Mouse (Mus musculus) stomach, embryonic 16.5 days (tissue): ENCODE data around the gene Tbx21. TPM values are rescaled to one million over a fixed set of nuclear protein-coding genes. Genes with fewer than 3 reads are reported as not detected.

Experiments used
- ATAC-seq: fragments of 200-750 bp; cut with Nextera tagmentation; 2 replicates; pipeline ENCODE4 v1.8.0; 2017; ENCODE audit warnings: moderate number of reproducible peaks, moderate TSS enrichment; ENCODE audit not compliant: insufficient read depth, low FRiP score
- H3K27ac ChIP-seq: fragments of 300-500 bp; sonication (generic); 2 replicates; pipeline ENCODE4 v1.5.1; 2014; ENCODE audit warnings: low read length
- H3K27me3 ChIP-seq: fragments of 300-500 bp; sonication (generic); 2 replicates; pipeline ENCODE4 v1.6.1; 2014; ENCODE audit warnings: low read length, control low read depth, mixed read lengths; ENCODE audit not compliant: control insufficient read depth, insufficient read depth
- H3K36me3 ChIP-seq: fragments of 300-500 bp; sonication (generic); 2 replicates; pipeline ENCODE4 v1.6.1; 2014; ENCODE audit warnings: low read length; ENCODE audit not compliant: control insufficient read depth, insufficient read depth
- H3K4me1 ChIP-seq: fragments of 300-500 bp; sonication (generic); 2 replicates; pipeline ENCODE4 v1.6.1; 2014; ENCODE audit warnings: low read length, control low read depth, mixed read lengths; ENCODE audit not compliant: control insufficient read depth, insufficient read depth
- H3K4me2 ChIP-seq: fragments of 300-500 bp; sonication (generic); 2 replicates; pipeline ENCODE4 v1.6.1; 2014; ENCODE audit warnings: low read depth, low read length, mixed read lengths
- H3K4me3 ChIP-seq: fragments of 300-500 bp; sonication (generic); replicated peaks from 2 replicates; pipeline ENCODE4 v1.5.1; 2014; ENCODE audit warnings: mild to moderate bottlenecking, low read length
- H3K9ac ChIP-seq: fragments of 300-500 bp; sonication (generic); 2 replicates; pipeline ENCODE4 v1.6.1; 2014; ENCODE audit warnings: low read length
- H3K9me3 ChIP-seq: fragments of 300-500 bp; sonication (generic); replicated peaks from 2 replicates; pipeline ENCODE4 v1.6.1; 2016; ENCODE audit warnings: low read length, control low read depth; ENCODE audit not compliant: control insufficient read depth
- WGBS: fragments of 180-500 bp; shearing (Covaris S2); extraction: QIAGEN DNeasy Blood & Tissue Kit; methylation state at CpG from one replicate; pipeline ENCODE4 v1.1.7; 2014; 5-methylcytosine and 5-hydroxymethylcytosine counted together
- polyA plus RNA-seq: library from polyadenylated mRNA; unstranded; fragments of >200 nt; fragmentation: Nextera tagmentation; extraction: Ambion mirVana; gene quantifications from 2 replicates; pipeline ENCODE4 v1.2.1, GENCODE M21; 2015

Gene Tbx21
- 0.09 and 0.13 TPM in 2 replicates for polyA plus RNA-seq

DNA sequence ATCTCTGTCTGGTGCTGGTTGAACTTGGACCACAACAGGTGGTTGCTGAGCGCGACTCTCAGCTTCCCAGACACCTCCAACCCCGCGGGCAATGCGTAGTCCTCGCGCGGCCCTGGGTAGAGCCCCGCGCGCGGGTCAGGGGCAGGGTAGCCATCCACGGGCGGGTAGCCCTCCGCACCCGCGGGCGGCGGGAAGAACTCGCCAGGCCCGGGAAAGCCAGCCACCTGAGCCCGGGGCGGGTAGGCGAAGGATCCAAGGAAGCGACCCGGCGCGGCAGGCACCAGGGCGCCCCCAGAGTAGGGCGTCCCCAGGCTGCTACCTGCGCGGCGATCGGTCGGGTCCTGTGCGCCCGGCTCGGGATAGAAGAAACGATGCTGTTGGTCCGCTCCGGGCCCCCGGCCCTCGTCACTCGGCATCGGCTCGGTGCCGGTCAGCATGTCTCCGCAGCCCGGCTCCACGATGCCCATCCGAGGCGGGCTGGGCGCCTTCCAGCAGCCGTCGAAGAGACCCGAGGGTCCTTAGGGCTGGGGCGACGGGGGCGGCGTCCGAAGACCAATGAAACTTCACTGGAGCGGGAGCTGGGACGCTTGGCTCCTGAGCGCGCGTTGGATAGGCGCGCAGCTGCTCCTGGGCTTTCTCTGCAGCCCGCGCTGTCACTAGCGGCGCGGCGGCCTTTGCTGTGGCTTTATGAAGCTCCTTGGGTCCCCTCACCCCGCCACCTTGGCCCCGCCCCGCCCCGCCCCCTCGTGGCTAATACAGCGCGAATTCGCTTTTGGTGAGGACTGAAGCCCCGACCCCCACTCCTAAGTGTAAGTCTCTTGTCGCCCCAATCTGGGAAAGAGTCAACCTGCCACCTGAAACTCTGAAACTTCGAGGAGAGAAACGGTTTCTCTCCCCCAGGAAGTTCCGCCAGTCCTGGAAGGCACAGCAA, at the start of gene Tbx21:
Gene Tbx21, minus strand, starts transcription at position 661 of the 931 bp plus-strand sequence.
- under 1% methylated on average over 87 of the region's 87 CpGs for WGBS
- ATAC-seq = no peak
- Histone ChIP-seq H3K36me3 (no peaks in the 10 kb centered on the region), H3K4me1 (peaks cover 18% of the 10 kb centered on the region), H3K27ac (no peak within 1 kb of the TSS), H3K4me3 (peak within 1 kb of the TSS; percentile 41), H3K9me3 (no peaks in the 10 kb centered on the region), H3K27me3 (peaks cover 63% of the 10 kb centered on the region), H3K4me2 (peak within 1 kb of the TSS; percentile 60), H3K9ac (peak within 1 kb of the TSS; percentile 32; the same call in 1 of the 2 replicates)

DNA sequence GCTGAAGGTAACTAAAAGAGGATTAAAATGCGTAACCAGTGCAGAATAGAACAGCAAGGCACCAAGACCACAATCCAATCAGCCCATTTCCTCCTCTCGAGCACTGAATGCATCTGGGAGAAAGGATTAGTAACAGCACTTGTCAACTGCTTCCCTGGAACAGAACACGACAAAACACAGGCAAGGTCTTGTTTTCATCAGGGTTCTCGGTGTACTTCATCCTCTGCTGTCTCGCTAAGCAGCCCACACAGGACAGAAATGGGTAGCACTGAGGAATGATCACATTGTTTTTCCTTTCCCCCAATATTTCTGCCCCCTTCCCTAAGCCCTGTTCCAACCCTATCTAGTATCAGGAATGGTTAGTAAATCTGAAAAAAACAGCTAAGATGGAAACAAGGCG, 45.2 kb upstream of the Tbx21 start:
- Histone ChIP-seq H3K9me3 (no peaks in the 10 kb centered on the region), H3K9ac (no peak overlapping the region), H3K36me3 (peaks cover 33% of the 10 kb centered on the region), H3K4me3 (no peak overlapping the region), H3K27me3 (no peaks in the 10 kb centered on the region), H3K4me2 (no peak overlapping the region), H3K4me1 (no peaks in the 10 kb centered on the region), H3K27ac (no peak overlapping the region)
- WGBS = 68% methylated on average over 6 of the region's 6 CpGs
- no peak for ATAC-seq

DNA sequence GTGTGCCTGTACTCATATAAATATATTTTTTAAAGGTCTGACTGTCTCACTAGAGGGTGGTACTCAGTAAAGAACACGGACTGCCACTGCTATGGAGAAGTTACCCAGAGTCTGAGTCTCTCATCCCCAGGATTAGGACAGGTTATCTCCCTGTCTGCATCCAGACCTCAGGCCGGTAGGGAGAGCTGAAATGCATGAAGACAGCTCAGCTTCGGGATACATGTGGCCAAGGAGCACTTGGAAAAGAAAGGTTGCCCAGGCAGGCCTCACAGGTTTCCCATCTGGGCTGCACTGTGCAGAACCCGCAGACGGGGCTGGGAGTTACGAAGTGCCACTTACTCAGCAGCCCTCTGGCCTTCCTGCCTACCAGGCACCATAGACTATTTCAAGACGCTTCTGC, 41.9 kb upstream of the Tbx21 start:
- 0 out of 2 replicates have a peak, but pooled peaks cover 11% of the 10 kb centered on the region for H3K36me3 ChIP-seq
- no peak overlapping the region for H3K4me3 ChIP-seq
- H3K9me3 ChIP-seq = no peaks in the 10 kb centered on the region
- no peaks in the 10 kb centered on the region for H3K27me3 ChIP-seq
- WGBS = 78% methylated on average over 7 of the region's 7 CpGs
- ATAC-seq = no peak
- no peak overlapping the region for H3K4me2 ChIP-seq
- H3K27ac ChIP-seq = no peak overlapping the region; the same call in 1 of the 2 replicates
- H3K4me1 ChIP-seq = peaks cover 7% of the 10 kb centered on the region
- no peak overlapping the region for H3K9ac ChIP-seq

DNA sequence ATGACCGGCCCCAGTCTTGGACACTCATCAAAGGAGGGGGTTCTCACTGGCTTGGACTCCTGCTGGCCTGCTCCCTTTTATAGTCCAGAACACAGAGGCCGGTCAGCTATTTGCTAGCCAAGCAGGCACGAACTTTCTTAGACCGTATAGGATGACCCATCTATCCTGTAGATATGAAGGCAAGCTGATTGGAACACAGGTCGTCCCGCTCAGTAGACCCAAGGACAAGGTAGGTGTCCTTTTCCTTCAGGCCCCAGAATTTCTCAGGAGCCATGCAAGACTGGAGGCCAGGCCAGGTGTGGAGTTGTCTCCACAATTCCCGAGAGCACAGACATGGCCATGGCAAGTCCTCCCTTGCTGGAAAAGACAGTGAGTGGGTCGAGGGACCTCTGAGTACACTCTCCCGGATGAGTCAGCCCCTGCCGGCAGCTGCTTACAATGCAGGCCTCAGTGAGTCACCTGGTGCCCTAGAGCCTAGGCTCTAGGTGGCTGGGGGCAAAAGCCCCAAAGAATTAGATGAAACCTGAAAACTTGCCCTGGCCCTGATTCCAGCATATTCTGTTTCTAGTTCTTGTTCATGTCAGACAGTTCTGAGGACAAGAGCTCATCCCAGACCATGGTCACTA, 37.6 kb upstream of the Tbx21 start:
- Histone ChIP-seq H3K4me3 (no peak overlapping the region), H3K9ac (no peak overlapping the region; the same call in 1 of the 2 replicates), H3K9me3 (no peaks in the 10 kb centered on the region), H3K4me2 (no peak overlapping the region), H3K27me3 (no peaks in the 10 kb centered on the region), H3K36me3 (0 out of 2 replicates have a peak, but pooled peaks cover 7% of the 10 kb centered on the region), H3K4me1 (peaks cover 21% of the 10 kb centered on the region), H3K27ac (no peak overlapping the region)
- 33% methylated on average over 10 of the region's 10 CpGs for WGBS
- no peak for ATAC-seq

DNA sequence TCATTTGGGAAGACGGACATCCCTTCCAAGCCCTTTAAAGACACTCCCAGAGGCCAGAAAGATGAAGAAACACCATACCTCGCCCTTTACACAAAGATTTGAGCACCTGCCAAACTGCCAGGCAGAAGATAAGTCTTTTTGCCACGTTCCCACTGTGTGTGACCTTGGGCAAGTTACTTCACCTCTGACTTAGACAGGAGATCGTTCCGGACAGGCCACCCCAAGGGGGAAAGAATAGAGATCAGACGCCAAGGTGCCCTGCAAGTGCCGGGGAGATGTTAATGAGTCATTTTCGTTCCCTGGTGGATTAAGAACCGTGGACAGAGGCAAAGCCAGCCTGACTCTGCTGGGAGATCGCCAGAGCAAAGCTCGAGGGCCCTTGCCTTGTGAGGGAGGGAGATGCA, 36.9 kb upstream of the Tbx21 start:
- H3K27me3 ChIP-seq = no peaks in the 10 kb centered on the region
- 0 out of 2 replicates have a peak, but pooled peaks cover 4% of the 10 kb centered on the region for H3K36me3 ChIP-seq
- H3K9me3 ChIP-seq = no peaks in the 10 kb centered on the region
- WGBS = 1% methylated on average over 11 of the region's 11 CpGs
- H3K27ac ChIP-seq = 0 out of 2 replicates have a peak overlapping the region, but pooled peaks have one; percentile 1
- peaks cover 21% of the 10 kb centered on the region for H3K4me1 ChIP-seq
- peak overlapping the region; percentile 90 for H3K4me2 ChIP-seq
- no peak overlapping the region; the same call in 1 of the 2 replicates for H3K9ac ChIP-seq
- peak overlapping the region; percentile 74 for H3K4me3 ChIP-seq
- no peak for ATAC-seq

DNA sequence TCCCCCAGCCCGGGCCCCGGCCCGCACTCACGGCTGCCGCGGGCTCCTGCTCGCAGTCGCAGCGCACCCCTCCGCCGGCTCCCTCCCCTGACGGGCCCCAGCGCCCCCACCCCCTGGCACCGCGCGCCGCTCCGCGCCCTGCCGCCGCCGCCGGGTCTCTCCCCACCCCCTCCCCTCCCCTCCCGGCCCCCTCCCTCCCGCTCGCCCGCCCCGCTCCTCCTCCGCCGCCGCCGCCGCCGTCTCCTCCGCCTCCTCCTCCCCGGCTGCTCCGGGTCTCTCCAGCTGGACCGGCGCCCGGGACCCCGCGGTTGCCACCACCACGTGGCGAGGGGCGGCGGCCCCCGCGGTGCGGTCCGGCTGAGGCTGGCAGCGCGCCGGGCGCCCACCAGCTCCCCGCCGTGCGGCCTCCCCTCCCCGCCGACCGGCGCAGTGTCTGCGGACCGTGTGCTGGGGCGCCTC, 36.2 kb upstream of the Tbx21 start, which contains the start of gene Tbkbp1:
Gene Tbkbp1, minus strand, starts transcription at position 153 of the 459 bp plus-strand sequence.
- ATAC-seq = no peak
- no peaks in the 10 kb centered on the region for H3K9me3 ChIP-seq
- peak within 1 kb of the TSS; percentile 81 for H3K27ac ChIP-seq
- H3K27me3 ChIP-seq = no peaks in the 10 kb centered on the region
- H3K36me3 ChIP-seq = 0 out of 2 replicates have a peak, but pooled peaks cover 4% of the 10 kb centered on the region
- peaks cover 24% of the 10 kb centered on the region for H3K4me1 ChIP-seq
- H3K4me2 ChIP-seq = peak within 1 kb of the TSS; percentile 90
- WGBS = under 1% methylated on average over 22 of the region's 64 CpGs
- peak within 1 kb of the TSS; percentile 83 for H3K9ac ChIP-seq
- peak within 1 kb of the TSS; percentile 74 for H3K4me3 ChIP-seq

DNA sequence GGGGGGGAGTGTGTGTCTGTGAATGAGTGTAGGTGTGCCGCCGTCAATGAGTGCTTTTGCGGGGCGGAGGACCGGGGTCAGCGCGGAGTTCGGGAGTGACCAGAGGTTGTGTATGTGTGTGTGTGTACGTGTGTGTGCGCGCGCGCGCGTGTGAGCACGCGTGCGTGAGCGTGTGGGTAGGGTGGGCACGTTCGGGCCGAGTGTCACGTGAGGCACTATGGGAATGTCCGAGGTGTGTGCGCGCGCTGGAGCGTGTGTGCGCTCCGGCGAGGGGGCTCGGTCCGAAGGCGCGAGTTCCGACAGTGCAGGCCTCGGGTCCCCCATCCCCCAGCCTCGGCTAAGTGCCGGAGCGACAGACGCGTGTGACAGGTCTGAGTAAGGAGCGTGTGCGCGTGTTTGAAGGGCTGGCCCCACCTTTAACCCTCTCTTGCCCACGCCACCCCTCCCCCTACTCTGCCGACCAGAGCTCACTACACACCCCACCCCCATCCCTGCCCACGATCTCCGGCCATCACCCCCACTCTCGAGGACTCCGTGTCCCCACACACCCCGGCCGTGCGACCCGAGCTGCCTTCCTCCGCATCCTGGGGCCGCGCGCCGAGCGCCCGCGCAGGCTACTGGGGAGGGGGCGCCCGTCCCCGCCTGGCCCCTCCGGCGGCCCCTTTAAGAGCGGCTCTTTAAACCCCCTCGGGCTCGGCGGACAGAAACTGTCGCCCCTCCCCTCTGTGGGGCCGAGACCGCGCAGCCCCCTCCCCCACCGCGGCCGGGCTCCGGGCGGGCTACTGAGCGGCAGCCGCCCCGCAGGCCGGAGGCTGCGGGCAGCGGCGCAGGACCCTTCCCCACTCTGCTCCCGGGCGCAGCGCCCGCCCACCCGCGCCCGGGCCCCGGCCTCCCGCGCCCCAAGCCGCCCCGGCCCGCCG, 35.5 kb upstream of the Tbx21 start:
- no peaks in the 10 kb centered on the region for H3K9me3 ChIP-seq
- peak overlapping the region; percentile 81 for H3K27ac ChIP-seq
- peak; percentile 67 for ATAC-seq
- peak overlapping the region; percentile 90 for H3K4me2 ChIP-seq
- H3K27me3 ChIP-seq = no peaks in the 10 kb centered on the region
- H3K4me3 ChIP-seq = peak overlapping the region; percentile 74
- under 1% methylated on average over 74 of the region's 102 CpGs for WGBS
- H3K9ac ChIP-seq = peak overlapping the region; percentile 83
- H3K36me3 ChIP-seq = 0 out of 2 replicates have a peak, but pooled peaks cover 4% of the 10 kb centered on the region
- H3K4me1 ChIP-seq = peaks cover 29% of the 10 kb centered on the region

DNA sequence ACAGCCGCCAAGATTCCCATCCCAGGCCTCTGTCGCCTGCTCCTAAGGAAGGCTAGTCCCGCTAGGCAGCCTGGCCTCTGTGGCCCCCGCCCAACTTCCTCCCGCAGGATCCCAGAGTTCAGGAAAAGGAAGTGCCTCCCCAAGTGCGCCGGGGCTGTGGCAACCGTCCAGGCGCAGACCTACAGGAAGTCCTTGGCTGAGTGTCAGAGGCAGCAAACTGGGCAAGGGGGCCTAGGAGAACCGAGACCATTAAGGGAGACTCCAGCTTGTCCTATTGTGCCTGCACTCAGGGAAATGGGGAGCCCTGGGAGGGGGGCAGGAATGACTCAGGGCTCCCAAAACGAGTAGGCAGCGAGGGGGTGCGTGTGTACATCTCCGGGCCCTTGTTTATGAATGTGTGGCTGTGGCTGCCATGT, 34.9 kb upstream of the Tbx21 start:
- Histone ChIP-seq H3K4me2 (peak overlapping the region; percentile 90), H3K4me3 (peak overlapping the region; percentile 74), H3K9ac (peak overlapping the region; percentile 83), H3K4me1 (peaks cover 29% of the 10 kb centered on the region), H3K27ac (peak overlapping the region; percentile 81), H3K36me3 (no peaks in the 10 kb centered on the region), H3K9me3 (no peaks in the 10 kb centered on the region), H3K27me3 (no peaks in the 10 kb centered on the region)
- WGBS = 1% methylated on average over 14 of the region's 14 CpGs
- peak; percentile 14 for ATAC-seq
